8 mouse cellular contexts compared by ENCODE assay signal in genomic region chr10:80535071-80535470, GRCm38 (mm10). TPM values are rescaled to one million over a fixed set of nuclear protein-coding genes. Genes with fewer than 3 reads are reported as not detected.
DNase-seq lines count a peak whose midpoint lies in the region; ATAC-seq and TF ChIP-seq lines count a peak whose summit lies in the region.

No protein-coding gene starts in this region.

- WGBS in neural tube, embryonic 12.5 days, result 11% methylated on average over 14 of the region's 14 CpGs
- WGBS in liver, postnatal 0 days (ENCODE audit: insufficient replicate concordance), result 9% methylated on average over 14 of the region's 14 CpGs
- WGBS in stomach, embryonic 16.5 days, result 10% methylated on average over 14 of the region's 14 CpGs

- peak overlapping the region; percentile 18; the same call in 1 of the 2 replicates for H3K4me2 ChIP-seq in neural tube, embryonic 12.5 days (replicated peaks)
- peak overlapping the region; percentile 75 for H3K4me2 ChIP-seq in liver, postnatal 0 days (ENCODE audit: low read depth, low read length)
- H3K4me2 ChIP-seq in stomach, embryonic 16.5 days (ENCODE audit: low read depth, low read length), result peak overlapping the region; percentile 19

- TF ChIP-seq EP300 in liver, postnatal 0 days (IDR thresholded peaks at IDR 0.05; ENCODE audit: low read depth), result no peak

- no peak for TF ChIP-seq CTCF in liver, postnatal 0 days (IDR thresholded peaks at IDR 0.05; ENCODE audit: low read depth)

- no peak overlapping the region for H3K4me3 ChIP-seq in neural tube, embryonic 12.5 days
- H3K4me3 ChIP-seq in erythroblast, embryonic 14.5 days (replicated peaks), result peak overlapping the region; percentile 60
- H3K4me3 ChIP-seq in liver, postnatal 0 days (ENCODE audit: low read depth, low read length), result peak overlapping the region; percentile 36; the same call in 1 of the 2 replicates
- H3K4me3 ChIP-seq in stomach, embryonic 16.5 days (replicated peaks; ENCODE audit: low read length), result no peak overlapping the region

- ATAC-seq in neural tube, embryonic 12.5 days (ENCODE audit: low FRiP score, low read depth), result no peak
- ATAC-seq in liver, postnatal 0 days, result no peak; the same call in 1 of the 2 replicates
- no peak for ATAC-seq in stomach, embryonic 16.5 days (ENCODE audit: insufficient read depth, low FRiP score)

- no peak overlapping the region for H3K9ac ChIP-seq in neural tube, embryonic 12.5 days
- peak overlapping the region; percentile 17; the same call in 1 of the 2 replicates for H3K9ac ChIP-seq in liver, postnatal 0 days (replicated peaks)
- no peak overlapping the region for H3K9ac ChIP-seq in stomach, embryonic 16.5 days (ENCODE audit: low read length)

- peaks cover 52% of the 10 kb centered on the region for H3K27me3 ChIP-seq in neural tube, embryonic 12.5 days (replicated peaks)
- H3K27me3 ChIP-seq in erythroblast, embryonic 14.5 days (ENCODE audit: control insufficient read depth), result peaks cover 15% of the 10 kb centered on the region
- 0 out of 2 replicates have a peak, but pooled peaks cover 4% of the 10 kb centered on the region for H3K27me3 ChIP-seq in liver, postnatal 0 days (ENCODE audit: insufficient read depth, low read length)
- H3K27me3 ChIP-seq in stomach, embryonic 16.5 days (ENCODE audit: control insufficient read depth, insufficient read depth, low read length), result peaks cover 7% of the 10 kb centered on the region; the same call in 1 of the 2 replicates

- no peaks in the 10 kb centered on the region; the same call in none of the 2 replicates for H3K4me1 ChIP-seq in neural tube, embryonic 12.5 days
- peaks cover 82% of the 10 kb centered on the region for H3K4me1 ChIP-seq in erythroblast, embryonic 14.5 days (ENCODE audit: control insufficient read depth)
- H3K4me1 ChIP-seq in liver, postnatal 0 days (ENCODE audit: insufficient read depth), result peaks cover 46% of the 10 kb centered on the region
- no peaks in the 10 kb centered on the region; the same call in 1 of the 2 replicates for H3K4me1 ChIP-seq in stomach, embryonic 16.5 days (ENCODE audit: control insufficient read depth, insufficient read depth, low read length)

- DNase-seq in neural tube, embryonic 10.5 days (ENCODE audit: extremely low spot score, low spot score), result no peak
- peak; percentile 80 for DNase-seq in liver, postnatal 0 days
- no peak for DNase-seq in gastrocnemius, postnatal 10 days
- no peak for DNase-seq in layer of hippocampus, postnatal 25 days (ENCODE audit: extremely low spot score in 1 of 2, low spot score in 1 of 2)
- DNase-seq in embryo, embryonic 11 days, result no peak

- H3K36me3 ChIP-seq in neural tube, embryonic 12.5 days, result no peaks in the 10 kb centered on the region
- H3K36me3 ChIP-seq in erythroblast, embryonic 14.5 days (ENCODE audit: control insufficient read depth), result no peaks in the 10 kb centered on the region; the same call in 1 of the 2 replicates
- no peaks in the 10 kb centered on the region for H3K36me3 ChIP-seq in liver, postnatal 0 days (replicated peaks; ENCODE audit: insufficient read depth, low read length)
- no peaks in the 10 kb centered on the region for H3K36me3 ChIP-seq in stomach, embryonic 16.5 days (ENCODE audit: control insufficient read depth, insufficient read depth, low read length)

- H3K9me3 ChIP-seq in neural tube, embryonic 12.5 days, result no peaks in the 10 kb centered on the region
- H3K9me3 ChIP-seq in erythroblast, embryonic 14.5 days (ENCODE audit: control insufficient read depth, low read length), result no peaks in the 10 kb centered on the region
- no peaks in the 10 kb centered on the region for H3K9me3 ChIP-seq in liver, postnatal 0 days (ENCODE audit: low read length)
- H3K9me3 ChIP-seq in stomach, embryonic 16.5 days (replicated peaks; ENCODE audit: control insufficient read depth, low read length), result no peaks in the 10 kb centered on the region

- no peak overlapping the region for H3K27ac ChIP-seq in neural tube, embryonic 12.5 days
- H3K27ac ChIP-seq in liver, postnatal 0 days (ENCODE audit: low read depth), result peak overlapping the region; percentile 44; the same call in 1 of the 2 replicates
- H3K27ac ChIP-seq in stomach, embryonic 16.5 days (ENCODE audit: low read length), result no peak overlapping the region

RNA-seq across cellular contexts. Expression of gene Atp8b3, which starts 3.9 kb away (rescaled TPM):
- 1.0 TPM in 2 replicates for polyA plus RNA-seq in neural tube, embryonic 12.5 days (2016; fragmentation: Nextera tagmentation; extraction: Ambion mirVana)
- 0.01 and 0.03 TPM in 2 replicates for polyA plus RNA-seq in erythroblast, embryonic 14.5 days (2012)
- not detected in 2 replicates for polyA plus RNA-seq in liver, postnatal 0 days (2015; fragmentation: Nextera tagmentation; extraction: Ambion mirVana)
- polyA plus RNA-seq in stomach, embryonic 16.5 days (2015; fragmentation: Nextera tagmentation; extraction: Ambion mirVana), result 0.12 and 0.21 TPM in 2 replicates
- total RNA-seq in gastrocnemius, postnatal 10 days (2021), result not detected
- total RNA-seq in layer of hippocampus, postnatal 25 days (2021), result under 1 TPM; 0.19 to 0.47 TPM

RNA-seq across cellular contexts. Expression of gene Rexo1, which starts 26.3 kb away (rescaled TPM):
- polyA plus RNA-seq in neural tube, embryonic 12.5 days (2016; fragmentation: Nextera tagmentation; extraction: Ambion mirVana), result 35.6 and 35.9 TPM in 2 replicates
- polyA plus RNA-seq in erythroblast, embryonic 14.5 days (2012), result 14.5 and 15.5 TPM in 2 replicates
- polyA plus RNA-seq in liver, postnatal 0 days (2015; fragmentation: Nextera tagmentation; extraction: Ambion mirVana), result 7.4 and 8.1 TPM in 2 replicates
- polyA plus RNA-seq in stomach, embryonic 16.5 days (2015; fragmentation: Nextera tagmentation; extraction: Ambion mirVana), result 16.7 TPM in 2 replicates
- 10 to 100 TPM; 13.1 to 16.7 TPM for total RNA-seq in gastrocnemius, postnatal 10 days (2021)
- total RNA-seq in layer of hippocampus, postnatal 25 days (2021), result 10 to 100 TPM; 45.2 to 54.6 TPM

RNA-seq across cellular contexts. Expression of gene Onecut3, which starts 40.4 kb away (rescaled TPM):
- 1.0 and 1.2 TPM in 2 replicates for polyA plus RNA-seq in neural tube, embryonic 12.5 days (2016; fragmentation: Nextera tagmentation; extraction: Ambion mirVana)
- not detected in 2 replicates for polyA plus RNA-seq in erythroblast, embryonic 14.5 days (2012)
- not detected in 2 replicates for polyA plus RNA-seq in liver, postnatal 0 days (2015; fragmentation: Nextera tagmentation; extraction: Ambion mirVana)
- 0.06 and 0.08 TPM in 2 replicates for polyA plus RNA-seq in stomach, embryonic 16.5 days (2015; fragmentation: Nextera tagmentation; extraction: Ambion mirVana)
- total RNA-seq in gastrocnemius, postnatal 10 days (2021), result not detected
- total RNA-seq in layer of hippocampus, postnatal 25 days (2021), result not detected

RNA-seq across cellular contexts. Expression of gene Klf16, which starts 42.0 kb away (rescaled TPM):
- polyA plus RNA-seq in neural tube, embryonic 12.5 days (2016; fragmentation: Nextera tagmentation; extraction: Ambion mirVana), result 7.3 and 7.5 TPM in 2 replicates
- polyA plus RNA-seq in erythroblast, embryonic 14.5 days (2012), result 19.9 and 21.2 TPM in 2 replicates
- 6.1 and 6.5 TPM in 2 replicates for polyA plus RNA-seq in liver, postnatal 0 days (2015; fragmentation: Nextera tagmentation; extraction: Ambion mirVana)
- 8.4 and 8.7 TPM in 2 replicates for polyA plus RNA-seq in stomach, embryonic 16.5 days (2015; fragmentation: Nextera tagmentation; extraction: Ambion mirVana)
- total RNA-seq in gastrocnemius, postnatal 10 days (2021), result 1 to 10 TPM; 3.5 to 5.8 TPM
- total RNA-seq in layer of hippocampus, postnatal 25 days (2021), result 10 to 100 TPM; 57.3 to 57.6 TPM

RNA-seq across cellular contexts. Expression of gene Abhd17a, which starts 55.1 kb away (rescaled TPM):
- polyA plus RNA-seq in neural tube, embryonic 12.5 days (2016; fragmentation: Nextera tagmentation; extraction: Ambion mirVana), result 126 and 127 TPM in 2 replicates
- polyA plus RNA-seq in erythroblast, embryonic 14.5 days (2012), result 103 and 117 TPM in 2 replicates
- 50.2 and 59.3 TPM in 2 replicates for polyA plus RNA-seq in liver, postnatal 0 days (2015; fragmentation: Nextera tagmentation; extraction: Ambion mirVana)
- polyA plus RNA-seq in stomach, embryonic 16.5 days (2015; fragmentation: Nextera tagmentation; extraction: Ambion mirVana), result 42.9 and 44.3 TPM in 2 replicates
- 10 to 100 TPM; 69.6 to 73.3 TPM for total RNA-seq in gastrocnemius, postnatal 10 days (2021)
- 100 to 1,000 TPM; 184 to 192 TPM for total RNA-seq in layer of hippocampus, postnatal 25 days (2021)

Comparison
In these comparisons a context has a peak if more than half of its experiments do, and no peak if none do; other contexts are left out.
1. H3K4me2 ChIP-seq: peak in every context shown above with its lines; median percentile 75 in liver, postnatal 0 days; 19 in stomach, embryonic 16.5 days; 18 in neural tube, embryonic 12.5 days.
2. H3K4me3 ChIP-seq: peak in erythroblast, embryonic 14.5 days (single experiment) and liver, postnatal 0 days (single experiment); none in neural tube, embryonic 12.5 days (single experiment) and stomach, embryonic 16.5 days (single experiment).